Mouse (Mus musculus) limb, embryonic 13.5 days (tissue): ENCODE results near the gene Nol11. TPM values are rescaled to one million over a fixed set of nuclear protein-coding genes. Genes with fewer than 3 reads are reported as not detected.

Experiments
- ATAC-seq: fragments of 200-750 bp; cut with Nextera tagmentation; 2 replicates; pipeline ENCODE4 v1.8.0; 2017; ENCODE audit warnings: low read depth, moderate number of reproducible peaks, moderate TSS enrichment; ENCODE audit not compliant: low FRiP score
- H3K27ac ChIP-seq: fragments of 300-500 bp; sonication (generic); 2 replicates; pipeline ENCODE4 v1.5.1; 2015; ENCODE audit warnings: inconsistent platforms, mild to moderate bottlenecking, moderate library complexity
- H3K27me3 ChIP-seq: fragments of 300-500 bp; sonication (generic); 2 replicates; pipeline ENCODE4 v1.6.1; 2015; ENCODE audit warnings: mild to moderate bottlenecking, inconsistent platforms
- H3K36me3 ChIP-seq: fragments of 300-500 bp; sonication (generic); 2 replicates; pipeline ENCODE4 v1.6.1; 2015; ENCODE audit warnings: inconsistent platforms, mild to moderate bottlenecking, moderate library complexity
- H3K4me1 ChIP-seq: fragments of 300-500 bp; sonication (generic); 2 replicates; pipeline ENCODE4 v1.6.1; 2015; ENCODE audit warnings: inconsistent platforms
- H3K4me2 ChIP-seq: fragments of 300-500 bp; sonication (generic); replicated peaks from 2 replicates; pipeline ENCODE4 v1.6.1; 2015; ENCODE audit warnings: inconsistent platforms, mild to moderate bottlenecking, moderate library complexity
- H3K4me3 ChIP-seq: fragments of 300-500 bp; sonication (generic); 2 replicates; pipeline ENCODE4 v1.5.1; 2015; ENCODE audit warnings: moderate library complexity, mild to moderate bottlenecking, inconsistent platforms
- H3K9ac ChIP-seq: fragments of 300-500 bp; sonication (generic); 2 replicates; pipeline ENCODE4 v1.6.1; 2015; ENCODE audit warnings: mild to moderate bottlenecking, inconsistent platforms
- H3K9me3 ChIP-seq: fragments of 300-500 bp; sonication (generic); 2 replicates; pipeline ENCODE4 v1.6.1; 2016; ENCODE audit warnings: inconsistent platforms
- WGBS: fragments of 180-500 bp; shearing (Covaris S2); methylation state at CpG from one replicate; pipeline ENCODE4 v1.1.7; 2015; 5-methylcytosine and 5-hydroxymethylcytosine counted together
- polyA plus RNA-seq: library from polyadenylated mRNA; unstranded; fragments of >200 nt; fragmentation: Nextera tagmentation; extraction: Ambion mirVana; gene quantifications from 2 replicates; pipeline ENCODE4 v1.2.1, GENCODE M21; 2015

The Nol11 gene
- polyA plus RNA-seq, 1 experiment from 2014 or later = 65.9 TPM

DNA sequence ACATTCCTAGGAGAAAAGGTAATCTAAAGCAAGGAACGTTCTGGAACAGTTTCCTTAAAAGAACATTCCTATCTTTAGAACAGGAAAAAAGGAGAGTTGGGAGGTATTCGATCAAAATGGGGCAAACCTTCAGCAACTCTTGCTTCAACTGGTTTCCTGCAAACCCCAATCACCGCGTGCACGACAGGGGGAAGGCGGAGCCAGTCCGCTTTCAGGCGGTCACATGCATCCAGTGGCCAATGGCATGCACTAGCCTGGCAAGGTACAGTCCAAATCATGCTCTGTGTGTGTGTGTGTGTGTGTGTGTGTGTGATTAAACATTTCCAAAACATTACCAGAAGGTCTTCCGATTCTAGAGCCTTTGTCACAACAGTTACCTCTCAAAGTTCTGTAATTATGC lies 25.9 kb upstream of the Nol11 start:
- no peak overlapping the region for H3K9ac ChIP-seq

DNA sequence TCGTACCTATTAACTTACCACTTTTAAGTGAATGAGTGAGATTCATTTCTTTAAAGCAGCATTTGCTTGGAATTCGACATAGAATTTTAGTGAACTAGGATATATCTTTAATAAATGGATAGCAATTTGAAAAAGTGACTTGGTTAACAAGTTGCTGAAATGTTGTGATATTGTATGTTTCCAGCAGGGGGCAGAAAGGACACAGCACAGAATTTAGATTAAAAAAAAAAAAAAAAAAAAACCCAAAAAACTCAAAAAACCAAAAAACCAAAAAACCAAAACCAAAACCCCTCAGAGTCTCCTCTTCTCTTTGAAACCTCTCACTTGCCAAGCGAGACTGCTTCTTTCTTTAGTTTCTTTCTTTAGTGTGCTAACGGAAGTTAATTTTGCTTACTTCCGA lies 24.6 kb upstream of the Nol11 start:
- H3K27ac ChIP-seq = no peak overlapping the region
- no peaks in the 10 kb centered on the region for H3K9me3 ChIP-seq
- no peak overlapping the region for H3K4me2 ChIP-seq
- H3K4me1 ChIP-seq = no peaks in the 10 kb centered on the region
- peaks cover 31% of the 10 kb centered on the region for H3K36me3 ChIP-seq
- H3K27me3 ChIP-seq = no peaks in the 10 kb centered on the region
- ATAC-seq = no peak
- no peak overlapping the region for H3K9ac ChIP-seq
- WGBS = 72% methylated on average over 5 of the region's 5 CpGs
- H3K4me3 ChIP-seq = no peak overlapping the region

More for the DNA sequence above, 25.9 kb upstream of the Nol11 start:
- H3K4me3 ChIP-seq = no peak overlapping the region
- WGBS = 88% methylated on average over 9 of the region's 9 CpGs
- peaks cover 36% of the 10 kb centered on the region for H3K36me3 ChIP-seq
- no peak for ATAC-seq
- no peak overlapping the region for H3K4me2 ChIP-seq
- H3K27ac ChIP-seq = no peak overlapping the region
- no peaks in the 10 kb centered on the region for H3K4me1 ChIP-seq
- H3K27me3 ChIP-seq = no peaks in the 10 kb centered on the region
- no peaks in the 10 kb centered on the region for H3K9me3 ChIP-seq

DNA sequence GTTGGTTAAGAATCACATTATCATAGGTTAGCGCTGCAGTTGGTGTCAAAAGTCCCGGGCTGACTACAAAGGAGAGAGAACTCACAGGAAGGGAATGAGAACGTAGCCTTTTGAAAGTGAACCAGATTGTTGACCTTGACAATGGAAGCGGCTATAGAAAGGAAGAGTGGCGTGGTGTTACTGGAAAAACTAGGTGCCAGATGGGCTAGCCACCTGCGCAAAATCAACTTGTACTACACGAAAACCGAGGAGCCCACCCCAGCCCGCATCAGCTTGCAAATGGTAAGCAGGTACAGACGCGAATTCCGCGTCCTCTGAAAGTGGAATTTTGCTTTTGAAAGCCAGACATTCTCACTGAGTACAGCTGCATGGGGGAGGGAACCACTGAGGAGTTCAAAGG lies 20.6 kb upstream of the Nol11 start:
- Histone ChIP-seq H3K4me1 (peaks cover 13% of the 10 kb centered on the region; the same call in 1 of the 2 replicates), H3K9me3 (no peaks in the 10 kb centered on the region), H3K9ac (no peak overlapping the region), H3K4me3 (no peak overlapping the region), H3K36me3 (peaks cover 13% of the 10 kb centered on the region), H3K4me2 (no peak overlapping the region), H3K27me3 (no peaks in the 10 kb centered on the region), H3K27ac (no peak overlapping the region)
- ATAC-seq = no peak
- WGBS = 81% methylated on average over 13 of the region's 13 CpGs

DNA sequence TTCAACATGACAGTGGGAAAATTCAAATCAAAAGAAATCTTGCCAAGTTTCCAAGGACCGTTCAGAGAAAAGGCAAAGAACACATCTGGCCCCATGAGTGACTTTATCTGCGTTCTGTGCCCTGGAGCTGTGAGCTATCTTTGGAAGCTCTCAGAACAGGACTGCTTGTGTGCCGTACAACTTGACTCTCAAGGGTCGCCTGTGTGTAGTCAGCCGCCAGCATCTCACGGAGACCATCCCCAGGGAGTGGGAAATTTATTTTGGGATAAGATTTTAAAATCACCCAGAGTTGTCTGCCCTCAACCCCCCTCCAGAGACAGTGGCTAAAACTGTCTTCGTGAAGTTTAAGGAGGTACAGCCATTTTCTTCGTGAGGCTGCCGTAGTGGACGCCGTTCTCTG lies 12.6 kb upstream of the Nol11 start:
- Histone ChIP-seq H3K4me3 (no peak overlapping the region), H3K4me1 (peaks cover 12% of the 10 kb centered on the region; the same call in 1 of the 2 replicates), H3K9ac (no peak overlapping the region), H3K9me3 (peaks cover 3% of the 10 kb centered on the region; the same call in 1 of the 2 replicates), H3K27me3 (no peaks in the 10 kb centered on the region), H3K36me3 (no peaks in the 10 kb centered on the region), H3K4me2 (no peak overlapping the region), H3K27ac (no peak overlapping the region)
- 85% methylated on average over 11 of the region's 11 CpGs for WGBS
- no peak for ATAC-seq

DNA sequence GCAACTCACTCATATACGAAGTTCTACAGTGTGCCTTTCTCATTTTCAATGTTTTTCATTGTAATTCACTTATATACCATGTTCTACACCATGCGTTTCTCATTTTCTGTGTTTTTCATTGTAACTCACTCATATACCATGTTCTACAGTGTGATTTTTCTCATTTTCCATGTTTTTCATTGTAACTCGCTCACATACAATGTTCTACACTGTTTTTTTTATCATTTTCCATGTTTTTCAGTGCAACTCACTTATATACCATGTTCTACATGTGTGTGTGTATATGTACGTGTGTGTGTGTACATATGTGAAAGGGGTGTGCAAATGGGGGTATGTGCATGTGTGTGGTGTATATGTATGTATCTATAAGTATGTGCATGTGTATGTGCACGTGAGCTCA lies 10.1 kb upstream of the Nol11 start:
- Histone ChIP-seq H3K27ac (no peak overlapping the region), H3K36me3 (no peaks in the 10 kb centered on the region), H3K9me3 (peaks cover 3% of the 10 kb centered on the region; the same call in 1 of the 2 replicates), H3K4me3 (no peak overlapping the region), H3K4me1 (no peaks in the 10 kb centered on the region), H3K9ac (no peak overlapping the region), H3K27me3 (no peaks in the 10 kb centered on the region), H3K4me2 (no peak overlapping the region)
- WGBS = 74% methylated on average over 5 of the region's 5 CpGs
- ATAC-seq = no peak

DNA sequence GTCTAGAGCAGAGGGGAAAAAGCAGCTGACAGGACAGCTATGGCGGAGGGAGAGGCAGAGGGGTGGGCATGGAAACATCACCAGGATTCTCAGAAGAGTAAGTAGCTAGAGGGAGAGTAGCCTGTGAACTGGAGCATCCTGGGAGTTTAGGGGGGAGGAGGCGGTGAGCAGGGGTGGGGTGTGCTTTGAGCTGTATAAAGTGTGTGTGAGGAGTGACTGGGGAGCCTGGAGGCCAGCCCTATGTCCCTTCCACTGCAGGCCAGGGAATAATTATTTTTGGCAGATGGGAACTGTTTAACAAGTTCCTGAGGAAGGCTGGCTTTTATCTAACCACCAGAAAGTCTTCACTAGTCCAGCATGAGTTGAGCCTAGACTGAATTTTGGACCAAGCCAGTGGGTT lies 6.2 kb upstream of the Nol11 start:
- H3K27me3 ChIP-seq = no peaks in the 10 kb centered on the region
- H3K27ac ChIP-seq = no peak overlapping the region
- no peak overlapping the region for H3K4me2 ChIP-seq
- no peak overlapping the region for H3K4me3 ChIP-seq
- no peaks in the 10 kb centered on the region for H3K36me3 ChIP-seq
- 65% methylated on average over 2 of the region's 2 CpGs for WGBS
- H3K9me3 ChIP-seq = no peaks in the 10 kb centered on the region
- no peaks in the 10 kb centered on the region for H3K4me1 ChIP-seq
- no peak for ATAC-seq
- no peak overlapping the region for H3K9ac ChIP-seq

DNA sequence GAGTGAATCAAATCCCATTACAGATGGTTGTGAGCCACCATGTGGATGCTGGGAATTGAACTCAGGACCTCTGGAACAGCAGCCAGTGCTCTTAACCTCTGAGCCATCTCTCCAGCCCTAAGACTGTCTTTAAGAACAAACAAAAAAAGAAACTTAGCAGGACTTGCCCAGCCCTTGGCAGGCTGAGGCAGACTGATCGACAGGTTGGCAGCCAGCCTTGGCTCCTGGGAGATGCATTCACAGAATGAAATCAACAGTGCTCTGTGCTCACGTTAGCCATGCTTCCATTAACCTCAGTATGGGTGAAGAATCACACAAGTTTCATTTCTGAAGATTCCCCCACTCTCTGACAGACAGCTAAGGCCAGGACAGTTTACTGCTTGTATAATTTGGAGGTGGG lies 1.2 kb upstream of the Nol11 start:
- Histone ChIP-seq H3K4me3 (no peak overlapping the region), H3K27ac (no peak overlapping the region), H3K4me1 (peaks cover 6% of the 10 kb centered on the region), H3K9ac (no peak overlapping the region), H3K27me3 (no peaks in the 10 kb centered on the region), H3K4me2 (no peak overlapping the region), H3K36me3 (peaks cover 9% of the 10 kb centered on the region), H3K9me3 (no peaks in the 10 kb centered on the region)
- 80% methylated on average over 2 of the region's 2 CpGs for WGBS
- ATAC-seq = no peak

DNA sequence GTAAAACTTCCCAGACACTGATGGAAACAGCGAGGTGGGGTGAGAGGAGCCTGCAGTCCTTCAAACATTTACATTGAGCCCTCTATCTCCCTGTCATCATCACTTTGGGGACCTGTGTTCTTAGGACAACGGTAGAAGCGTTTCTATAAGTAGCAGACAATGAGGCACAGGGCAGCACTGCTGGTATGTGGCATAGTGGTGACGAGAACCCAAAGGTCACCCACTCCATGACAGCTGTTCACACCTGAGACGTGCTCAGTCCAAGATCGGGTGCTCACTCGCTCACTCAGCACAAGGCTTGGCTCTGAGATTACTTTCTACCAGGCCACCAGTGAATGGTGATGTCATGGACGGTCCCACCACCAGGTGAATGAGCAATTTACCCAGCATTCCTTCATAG lies 5.4 kb downstream of the Nol11 start:
- no peak overlapping the region for H3K4me3 ChIP-seq
- H3K27me3 ChIP-seq = no peaks in the 10 kb centered on the region
- no peak overlapping the region for H3K9ac ChIP-seq
- H3K27ac ChIP-seq = no peak overlapping the region
- no peak overlapping the region for H3K4me2 ChIP-seq
- no peak for ATAC-seq
- peaks cover 6% of the 10 kb centered on the region for H3K4me1 ChIP-seq
- peaks cover 70% of the 10 kb centered on the region for H3K36me3 ChIP-seq
- H3K9me3 ChIP-seq = no peaks in the 10 kb centered on the region
- WGBS = 88% methylated on average over 8 of the region's 8 CpGs

DNA sequence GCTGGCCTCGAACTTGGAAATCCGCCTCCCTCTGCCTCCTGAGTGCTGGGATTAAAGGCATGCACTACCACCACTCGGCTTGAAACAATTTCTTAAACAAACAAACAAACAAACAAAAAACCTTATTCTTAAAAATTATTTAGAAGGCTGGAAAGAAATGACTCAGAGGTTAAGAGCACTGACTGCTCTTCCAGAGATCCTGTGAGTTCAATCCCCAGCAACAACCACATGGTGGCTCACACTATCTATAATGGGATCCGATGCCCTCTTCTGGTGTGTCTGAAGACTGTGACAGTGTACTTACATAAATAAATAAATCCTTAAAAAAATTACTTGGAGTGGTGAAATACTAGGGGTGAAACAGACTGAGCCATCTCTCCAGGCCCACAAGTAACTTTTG lies 28.0 kb downstream of the Nol11 start:
- Histone ChIP-seq H3K36me3 (peaks cover 19% of the 10 kb centered on the region), H3K27me3 (no peaks in the 10 kb centered on the region), H3K4me3 (no peak overlapping the region), H3K9me3 (peaks cover 4% of the 10 kb centered on the region; the same call in 1 of the 2 replicates), H3K27ac (no peak overlapping the region), H3K4me1 (no peaks in the 10 kb centered on the region), H3K4me2 (no peak overlapping the region), H3K9ac (no peak overlapping the region)
- WGBS = 83% methylated on average over 4 of the region's 4 CpGs
- no peak for ATAC-seq

DNA sequence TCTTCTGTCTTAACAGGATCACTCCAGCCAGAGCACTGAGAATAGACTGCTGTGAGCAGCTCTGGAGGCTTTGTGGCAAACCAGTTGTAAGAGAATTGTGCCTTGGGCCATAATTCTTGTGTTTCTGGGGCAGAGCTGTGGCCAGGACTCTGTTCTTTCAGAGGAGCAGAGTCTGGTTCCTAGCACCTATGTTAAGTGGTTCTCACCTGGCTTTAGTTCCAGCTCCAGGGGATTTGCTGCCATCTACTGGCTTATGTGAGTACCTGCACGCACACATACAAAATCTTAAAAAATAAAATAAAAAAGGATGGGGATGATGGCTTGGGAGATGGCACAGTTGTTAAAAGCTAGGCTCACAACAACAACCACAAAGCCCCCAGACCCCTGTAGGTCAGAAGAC lies 30.1 kb downstream of the Nol11 start:
- Histone ChIP-seq H3K4me2 (no peak overlapping the region), H3K4me1 (no peaks in the 10 kb centered on the region), H3K4me3 (no peak overlapping the region), H3K27me3 (no peaks in the 10 kb centered on the region), H3K27ac (no peak overlapping the region), H3K9me3 (peaks cover 9% of the 10 kb centered on the region; the same call in 1 of the 2 replicates), H3K9ac (no peak overlapping the region), H3K36me3 (peaks cover 4% of the 10 kb centered on the region; the same call in 1 of the 2 replicates)
- ATAC-seq = no peak
- 39% methylated on average over 1 of the region's 1 CpGs for WGBS

DNA sequence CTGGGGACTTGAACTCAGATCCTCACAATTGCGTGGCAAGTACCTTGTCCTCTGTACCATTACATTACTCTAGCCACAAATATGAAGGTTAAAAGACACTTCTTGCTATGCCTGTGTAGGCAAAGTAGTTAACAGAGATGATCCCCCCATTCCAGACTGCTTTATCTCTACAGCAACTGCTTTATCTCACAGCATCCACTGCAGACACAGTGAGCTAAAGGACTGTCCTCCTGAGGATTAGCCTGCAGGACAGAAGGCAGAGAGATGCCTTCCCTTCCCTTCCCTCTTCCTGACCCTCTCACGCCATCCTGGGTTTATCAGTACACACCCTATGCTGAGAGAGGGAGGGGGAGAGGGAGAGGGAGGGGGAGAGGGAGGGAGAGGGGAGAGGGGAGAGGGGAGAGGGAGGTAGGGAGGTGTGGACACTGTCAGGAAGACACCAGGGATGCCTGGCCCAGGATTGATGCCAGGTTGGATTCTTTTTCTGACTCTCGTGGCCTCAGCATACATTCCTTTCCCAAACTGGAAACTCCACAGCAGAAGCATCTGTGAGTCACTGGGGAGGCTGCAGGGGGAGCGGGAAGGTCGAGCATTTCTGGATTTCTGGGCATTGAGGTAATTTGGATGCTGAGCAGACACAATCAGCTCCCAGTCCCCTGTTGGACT lies 32.1 kb downstream of the Nol11 start:
- ATAC-seq = no peak
- Histone ChIP-seq H3K4me2 (no peak overlapping the region), H3K4me3 (no peak overlapping the region)

DNA sequence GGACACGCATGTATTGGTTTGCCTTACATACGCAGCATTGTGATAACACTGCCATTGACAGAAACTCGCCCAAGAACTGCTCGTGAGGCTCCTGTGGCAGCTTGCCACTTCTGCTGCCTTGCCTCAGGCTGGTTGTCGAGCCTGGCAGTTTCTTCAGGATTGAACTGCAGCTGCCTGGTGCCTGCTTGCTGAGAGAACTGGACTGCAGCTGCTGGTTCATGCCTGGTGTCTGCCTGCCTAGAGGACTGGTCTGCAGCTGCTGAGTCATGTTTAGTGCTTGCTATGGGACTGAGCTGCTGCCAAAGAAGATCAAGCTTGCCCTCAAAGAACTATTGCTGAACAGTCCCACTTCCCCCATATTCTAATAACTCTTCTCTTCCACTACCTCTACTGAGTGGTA lies 33.9 kb downstream of the Nol11 start:
- Histone ChIP-seq H3K9ac (no peak overlapping the region), H3K27me3 (no peaks in the 10 kb centered on the region), H3K4me1 (no peaks in the 10 kb centered on the region), H3K4me3 (no peak overlapping the region), H3K9me3 (peaks cover 9% of the 10 kb centered on the region; the same call in 1 of the 2 replicates), H3K36me3 (no peaks in the 10 kb centered on the region), H3K4me2 (no peak overlapping the region), H3K27ac (no peak overlapping the region)
- no peak for ATAC-seq
- 84% methylated on average over 5 of the region's 5 CpGs for WGBS

More for the DNA sequence above, 32.1 kb downstream of the Nol11 start:
- Histone ChIP-seq H3K27ac (no peak overlapping the region), H3K27me3 (no peaks in the 10 kb centered on the region), H3K9ac (no peak overlapping the region), H3K36me3 (no peaks in the 10 kb centered on the region), H3K9me3 (peaks cover 9% of the 10 kb centered on the region; the same call in 1 of the 2 replicates), H3K4me1 (no peaks in the 10 kb centered on the region)
- WGBS = 36% methylated on average over 5 of the region's 5 CpGs

DNA sequence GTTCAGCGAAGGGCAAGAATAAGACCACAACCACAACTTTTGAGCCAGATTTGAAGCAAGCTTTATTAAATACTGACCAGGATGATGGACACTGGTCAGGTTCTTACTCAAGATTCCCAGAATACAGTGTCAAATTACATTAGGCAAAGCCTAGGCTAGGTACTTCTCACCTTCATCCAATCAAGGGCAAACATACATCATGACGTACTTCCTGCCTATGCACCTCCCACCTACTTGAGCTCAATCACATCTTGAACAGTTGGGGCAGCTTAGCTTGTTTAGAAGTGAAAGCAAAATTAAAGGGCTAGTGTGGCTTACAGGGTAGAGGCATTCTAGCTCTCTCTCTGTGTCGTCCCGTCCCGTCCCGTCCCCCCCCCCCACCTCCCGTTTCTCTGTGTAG lies 34.8 kb downstream of the Nol11 start:
- no peak for ATAC-seq
- H3K27me3 ChIP-seq = no peaks in the 10 kb centered on the region

More for the DNA sequence above, 34.8 kb downstream of the Nol11 start:
- Histone ChIP-seq H3K4me3 (no peak overlapping the region), H3K4me2 (no peak overlapping the region), H3K27ac (no peak overlapping the region), H3K36me3 (no peaks in the 10 kb centered on the region), H3K9me3 (peaks cover 9% of the 10 kb centered on the region; the same call in 1 of the 2 replicates), H3K4me1 (no peaks in the 10 kb centered on the region), H3K9ac (no peak overlapping the region)
- 83% methylated on average over 7 of the region's 7 CpGs for WGBS
